Mouse (Mus musculus): ENCODE results near the gene Zcchc3.

The Zcchc3 gene

DNA sequence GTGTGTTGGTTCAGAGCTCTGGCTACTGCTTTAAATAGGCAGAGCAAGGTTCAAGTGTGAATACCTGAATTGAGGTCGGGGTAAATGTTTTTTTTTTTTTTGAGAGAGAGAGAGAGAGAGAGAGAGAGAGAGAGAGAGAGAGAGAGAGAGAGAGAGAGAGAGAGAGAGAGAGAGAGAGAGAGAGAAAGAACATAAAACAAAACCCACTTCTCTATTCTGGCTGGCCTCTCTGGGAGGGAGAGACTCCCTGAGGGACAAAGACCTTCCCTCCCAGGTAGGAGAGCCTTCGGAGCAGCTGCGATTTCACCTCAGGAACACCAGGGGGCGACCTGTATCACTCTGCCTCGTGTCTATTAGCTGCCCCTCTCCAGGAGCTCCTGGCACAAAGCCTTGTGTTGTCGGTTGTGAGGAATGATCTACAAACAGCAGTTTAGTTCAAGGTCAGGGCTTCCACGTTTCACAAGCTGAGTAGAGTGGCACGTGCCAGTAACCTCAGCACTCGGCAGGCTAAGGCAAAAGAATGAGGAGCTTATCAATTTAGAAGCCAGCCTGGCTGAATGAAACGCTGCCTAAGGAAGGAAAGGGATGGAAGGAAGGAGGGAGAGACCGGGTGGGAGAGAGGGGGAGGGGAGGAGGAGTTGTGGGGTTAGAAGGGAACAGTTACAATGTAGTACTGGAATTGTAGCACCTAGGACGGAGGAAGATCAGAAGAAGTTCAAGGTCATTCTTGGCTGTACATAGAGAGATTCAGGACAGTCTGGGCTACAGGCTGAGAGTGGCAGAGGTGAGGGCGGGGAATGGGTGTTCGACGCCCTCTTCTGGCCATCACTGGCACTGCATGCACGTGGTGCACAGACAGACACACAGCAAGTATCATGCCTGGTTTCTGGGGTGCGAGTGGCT, 51.3 kb downstream of the Zcchc3 start:
- DNase-seq (ENCODE audit: extremely low read depth, low read depth): peak; percentile 86
